Mouse (Mus musculus): ENCODE data around the gene Zmynd12. TPM values are rescaled to one million over a fixed set of nuclear protein-coding genes. Genes with fewer than 3 reads are reported as not detected.

Zmynd12 gene
- 0.14 and 0.29 TPM in 2 replicates for polyA plus RNA-seq (2015; fragmentation: Nextera tagmentation; extraction: Ambion mirVana)

DNA sequence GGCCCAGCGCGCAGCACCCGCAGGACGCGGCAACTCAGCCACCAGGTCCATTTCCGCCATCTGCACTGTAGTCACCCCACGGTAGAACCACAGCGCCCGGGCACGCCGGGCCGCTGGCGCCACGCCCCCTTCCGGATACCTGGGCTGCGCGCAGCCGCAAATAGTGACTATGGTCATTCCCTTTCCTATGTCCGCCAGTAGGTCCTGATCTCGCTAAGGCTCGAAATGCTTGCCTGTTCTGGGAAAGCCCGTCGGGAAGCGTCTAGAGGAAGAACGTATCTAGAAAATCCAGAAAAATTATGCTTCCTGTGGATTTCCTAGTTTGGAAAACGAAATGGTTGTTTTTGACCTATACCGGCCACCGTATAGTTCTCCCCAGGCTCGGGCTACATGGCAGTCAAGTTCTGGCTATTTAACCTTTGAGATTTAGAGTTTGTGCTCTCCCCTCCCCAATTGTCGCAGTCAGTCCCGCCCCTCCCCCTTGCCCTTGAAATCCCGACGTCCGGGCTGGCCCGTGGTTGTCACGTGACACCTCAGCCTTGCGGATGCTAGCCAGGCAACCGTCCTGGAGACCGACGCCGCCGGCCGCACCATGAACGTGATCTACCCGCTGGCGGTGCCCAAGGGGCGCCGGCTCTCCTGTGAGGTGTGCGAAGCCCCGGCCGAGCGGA is at the start of gene Zmynd12, which contains the start of gene Ppcs:
Gene Zmynd12 (plus strand): TSS at position 521 of the 671 bp plus-strand sequence.
Gene Ppcs (minus strand): TSS at position 127 of the 671 bp plus-strand sequence.
- H3K9me3 ChIP-seq (ENCODE audit: control insufficient read depth, low read length): no peaks in the 10 kb centered on the region
- ATAC-seq: peak; percentile 91
- WGBS: under 1% methylated on average over 52 of the region's 52 CpGs

GRCm38 (mm10) chr4:119381471-119382190 is 41.0 kb upstream of the Zmynd12 start:
- Histone ChIP-seq H3K4me1 (replicated peaks; ENCODE audit: control insufficient read depth, insufficient read depth, low read length) (0 out of 2 replicates have a peak, but pooled peaks cover 2% of the 10 kb centered on the region), H3K27ac (ENCODE audit: low read length) (no peak overlapping the region), H3K4me2 (ENCODE audit: low read length) (no peak overlapping the region), H3K9ac (replicated peaks; ENCODE audit: low read depth, low read length) (no peak overlapping the region), H3K27me3 (replicated peaks; ENCODE audit: control insufficient read depth, insufficient read depth, low read length) (no peaks in the 10 kb centered on the region), H3K36me3 (ENCODE audit: control insufficient read depth, insufficient read depth) (no peaks in the 10 kb centered on the region), H3K4me3 (replicated peaks; ENCODE audit: low read length) (no peak overlapping the region), H3K9me3 (ENCODE audit: control insufficient read depth, low read length) (no peaks in the 10 kb centered on the region)
- WGBS: 71% methylated on average over 7 of the region's 7 CpGs
- ATAC-seq: no peak

More for the DNA sequence above, at the start of gene Zmynd12, which contains the start of gene Ppcs:
- H3K36me3 ChIP-seq (ENCODE audit: control insufficient read depth, insufficient read depth): no peaks in the 10 kb centered on the region
- H3K4me2 ChIP-seq (ENCODE audit: low read length): peak within 1 kb of the TSS; percentile 84
- peak within 1 kb of the TSS; percentile 75 for H3K9ac ChIP-seq (replicated peaks; ENCODE audit: low read depth, low read length)
- peaks cover 11% of the 10 kb centered on the region for H3K4me1 ChIP-seq (replicated peaks; ENCODE audit: control insufficient read depth, insufficient read depth, low read length)
- H3K27ac ChIP-seq (ENCODE audit: low read length): peak within 1 kb of the TSS; percentile 86
- H3K4me3 ChIP-seq (replicated peaks; ENCODE audit: low read length): peak within 1 kb of the TSS; percentile 77
- H3K27me3 ChIP-seq (replicated peaks; ENCODE audit: control insufficient read depth, insufficient read depth, low read length): no peaks in the 10 kb centered on the region

DNA sequence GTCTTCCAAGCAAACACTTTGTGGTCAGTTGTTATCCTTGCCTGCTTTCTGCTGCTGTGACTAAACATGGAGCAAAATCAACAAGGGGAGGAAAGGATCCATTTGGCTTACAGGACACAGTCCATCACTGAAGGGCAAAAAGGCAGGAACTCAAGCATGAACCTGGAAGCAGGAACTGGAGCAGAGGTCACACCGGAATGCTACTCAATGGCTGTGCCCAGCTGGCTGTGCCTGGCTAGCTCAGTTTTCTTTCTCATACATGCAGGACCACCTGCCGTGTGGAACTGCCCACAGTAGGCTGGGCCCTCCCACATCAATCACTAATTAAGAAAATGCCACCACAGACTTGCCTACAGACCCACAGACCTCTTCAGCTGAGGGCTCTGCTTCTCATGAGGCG is 33.4 kb upstream of the Zmynd12 start:
- no peak overlapping the region for H3K4me3 ChIP-seq (replicated peaks; ENCODE audit: low read length)
- no peak for ATAC-seq
- H3K9ac ChIP-seq (replicated peaks; ENCODE audit: low read depth, low read length): no peak overlapping the region
- H3K4me2 ChIP-seq (ENCODE audit: low read length): no peak overlapping the region
- 0 out of 2 replicates have a peak, but pooled peaks cover 2% of the 10 kb centered on the region for H3K9me3 ChIP-seq (ENCODE audit: control insufficient read depth, low read length)
- H3K27ac ChIP-seq (ENCODE audit: low read length): no peak overlapping the region
- H3K4me1 ChIP-seq (replicated peaks; ENCODE audit: control insufficient read depth, insufficient read depth, low read length): no peaks in the 10 kb centered on the region
- WGBS: 34% methylated on average over 3 of the region's 3 CpGs
- no peaks in the 10 kb centered on the region for H3K27me3 ChIP-seq (replicated peaks; ENCODE audit: control insufficient read depth, insufficient read depth, low read length)
- H3K36me3 ChIP-seq (ENCODE audit: control insufficient read depth, insufficient read depth): no peaks in the 10 kb centered on the region

GRCm38 (mm10) chr4:119390369-119390768 is 32.2 kb upstream of the Zmynd12 start:
- 92% methylated on average over 1 of the region's 1 CpGs for WGBS
- Histone ChIP-seq H3K27ac (ENCODE audit: low read length) (no peak overlapping the region), H3K9me3 (ENCODE audit: control insufficient read depth, low read length) (0 out of 2 replicates have a peak, but pooled peaks cover 2% of the 10 kb centered on the region), H3K36me3 (ENCODE audit: control insufficient read depth, insufficient read depth) (no peaks in the 10 kb centered on the region), H3K4me2 (ENCODE audit: low read length) (no peak overlapping the region), H3K4me1 (replicated peaks; ENCODE audit: control insufficient read depth, insufficient read depth, low read length) (no peaks in the 10 kb centered on the region), H3K9ac (replicated peaks; ENCODE audit: low read depth, low read length) (no peak overlapping the region), H3K27me3 (replicated peaks; ENCODE audit: control insufficient read depth, insufficient read depth, low read length) (no peaks in the 10 kb centered on the region), H3K4me3 (replicated peaks; ENCODE audit: low read length) (no peak overlapping the region)
- no peak for ATAC-seq

GRCm38 (mm10) chr4:119398751-119399150 is 23.9 kb upstream of the Zmynd12 start:
- no peak overlapping the region for H3K27ac ChIP-seq (ENCODE audit: low read length)
- no peak for ATAC-seq
- H3K4me2 ChIP-seq (ENCODE audit: low read length): no peak overlapping the region
- H3K4me1 ChIP-seq (replicated peaks; ENCODE audit: control insufficient read depth, insufficient read depth, low read length): no peaks in the 10 kb centered on the region
- 70% methylated on average over 7 of the region's 7 CpGs for WGBS
- H3K9me3 ChIP-seq (ENCODE audit: control insufficient read depth, low read length): peaks cover 13% of the 10 kb centered on the region
- H3K4me3 ChIP-seq (replicated peaks; ENCODE audit: low read length): no peak overlapping the region
- no peak overlapping the region for H3K9ac ChIP-seq (replicated peaks; ENCODE audit: low read depth, low read length)
- H3K36me3 ChIP-seq (ENCODE audit: control insufficient read depth, insufficient read depth): peaks cover 10% of the 10 kb centered on the region
- no peaks in the 10 kb centered on the region for H3K27me3 ChIP-seq (replicated peaks; ENCODE audit: control insufficient read depth, insufficient read depth, low read length)

DNA sequence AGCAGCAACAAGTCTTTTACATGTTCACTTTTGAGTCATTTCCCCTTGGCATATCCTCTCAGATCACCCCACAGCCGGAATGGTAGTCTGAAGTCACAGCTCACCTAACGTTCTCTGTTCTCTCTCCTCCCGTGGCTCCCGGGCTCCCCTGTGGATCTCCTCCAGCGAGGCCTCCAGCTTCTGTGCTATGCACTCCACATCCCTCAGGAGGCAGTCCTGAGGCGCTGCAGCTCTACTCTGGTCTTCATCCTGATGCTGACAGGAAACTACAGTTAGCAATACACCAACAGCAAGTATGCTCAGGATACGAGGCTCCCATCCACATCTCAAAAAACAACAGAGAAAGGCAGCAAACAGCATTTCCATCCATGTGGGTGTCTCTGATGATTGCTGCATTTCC is 21.7 kb upstream of the Zmynd12 start:
- Histone ChIP-seq H3K9me3 (ENCODE audit: control insufficient read depth, low read length) (peaks cover 17% of the 10 kb centered on the region), H3K27ac (ENCODE audit: low read length) (no peak overlapping the region), H3K4me1 (replicated peaks; ENCODE audit: control insufficient read depth, insufficient read depth, low read length) (no peaks in the 10 kb centered on the region), H3K4me2 (ENCODE audit: low read length) (no peak overlapping the region), H3K9ac (replicated peaks; ENCODE audit: low read depth, low read length) (no peak overlapping the region), H3K27me3 (replicated peaks; ENCODE audit: control insufficient read depth, insufficient read depth, low read length) (no peaks in the 10 kb centered on the region), H3K4me3 (replicated peaks; ENCODE audit: low read length) (no peak overlapping the region), H3K36me3 (ENCODE audit: control insufficient read depth, insufficient read depth) (peaks cover 11% of the 10 kb centered on the region)
- 64% methylated on average over 7 of the region's 7 CpGs for WGBS
- no peak for ATAC-seq

DNA sequence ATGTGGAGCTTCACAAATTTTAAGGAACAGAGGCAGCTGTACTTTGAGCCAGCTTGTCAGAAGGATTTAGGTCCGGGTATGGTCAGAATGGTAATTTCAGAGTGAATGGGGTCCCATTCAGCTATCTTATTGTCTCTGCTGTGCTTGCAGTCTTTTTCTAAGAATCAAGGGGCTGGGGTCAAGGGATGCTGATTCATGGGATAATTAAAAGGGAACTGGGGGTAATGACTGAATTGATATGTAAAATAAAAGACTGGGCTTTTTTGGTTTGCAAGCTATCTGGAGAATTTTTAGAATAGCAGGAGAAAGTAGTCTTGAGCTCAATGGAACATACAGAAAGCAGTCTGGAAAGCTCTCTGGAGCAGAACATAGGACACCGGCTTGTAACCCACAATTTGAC is 19.2 kb upstream of the Zmynd12 start:
- H3K9me3 ChIP-seq (ENCODE audit: control insufficient read depth, low read length): peaks cover 17% of the 10 kb centered on the region
- no peaks in the 10 kb centered on the region for H3K4me1 ChIP-seq (replicated peaks; ENCODE audit: control insufficient read depth, insufficient read depth, low read length)
- no peaks in the 10 kb centered on the region for H3K27me3 ChIP-seq (replicated peaks; ENCODE audit: control insufficient read depth, insufficient read depth, low read length)
- no peak overlapping the region for H3K9ac ChIP-seq (replicated peaks; ENCODE audit: low read depth, low read length)
- no peak overlapping the region for H3K4me2 ChIP-seq (ENCODE audit: low read length)
- ATAC-seq: no peak
- H3K27ac ChIP-seq (ENCODE audit: low read length): no peak overlapping the region
- no peak overlapping the region for H3K4me3 ChIP-seq (replicated peaks; ENCODE audit: low read length)
- 43% methylated on average over 2 of the region's 2 CpGs for WGBS
- H3K36me3 ChIP-seq (ENCODE audit: control insufficient read depth, insufficient read depth): peaks cover 11% of the 10 kb centered on the region

DNA sequence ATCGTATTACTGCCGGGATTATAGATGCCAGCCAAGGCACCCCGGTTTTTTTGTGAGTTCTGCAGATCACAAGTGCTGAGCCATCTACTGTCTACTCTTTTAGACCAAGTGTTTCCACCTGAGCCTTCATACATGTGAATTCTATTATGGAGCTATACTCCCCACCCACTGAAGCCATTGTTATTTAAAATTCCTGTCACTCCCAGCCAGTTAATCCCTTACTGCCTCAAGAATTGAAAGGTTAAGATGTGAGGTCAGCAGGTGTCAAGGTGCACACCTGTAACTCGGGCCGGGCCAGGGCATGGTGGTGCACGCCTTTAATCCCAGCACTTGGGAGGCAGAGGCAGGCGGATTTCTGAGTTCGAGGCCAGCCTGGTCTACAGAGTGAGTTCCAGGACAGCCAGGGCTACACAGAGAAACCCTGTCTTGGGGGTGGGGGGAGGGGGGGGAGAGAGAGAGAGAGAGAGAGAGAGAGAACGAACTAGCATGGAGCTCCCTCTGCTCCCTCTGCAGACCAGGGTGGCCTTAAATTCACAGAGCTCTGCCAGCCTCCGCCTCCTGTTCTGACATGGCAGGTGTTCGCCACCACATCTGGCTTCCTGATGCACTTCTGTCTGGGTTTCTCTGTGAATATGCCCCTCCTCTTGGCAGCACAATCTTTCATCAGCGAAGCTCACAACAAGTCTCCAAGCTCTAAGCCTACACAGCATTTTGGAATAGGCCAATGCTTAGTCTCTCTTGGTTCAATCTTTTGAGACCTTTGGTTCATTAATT is 10.6 kb upstream of the Zmynd12 start:
- Histone ChIP-seq H3K4me1 (replicated peaks; ENCODE audit: control insufficient read depth, insufficient read depth, low read length) (peaks cover 15% of the 10 kb centered on the region), H3K9ac (replicated peaks; ENCODE audit: low read depth, low read length) (no peak overlapping the region), H3K4me3 (replicated peaks; ENCODE audit: low read length) (no peak overlapping the region), H3K36me3 (ENCODE audit: control insufficient read depth, insufficient read depth) (no peaks in the 10 kb centered on the region), H3K4me2 (ENCODE audit: low read length) (no peak overlapping the region), H3K9me3 (ENCODE audit: control insufficient read depth, low read length) (no peaks in the 10 kb centered on the region), H3K27ac (ENCODE audit: low read length) (no peak overlapping the region), H3K27me3 (replicated peaks; ENCODE audit: control insufficient read depth, insufficient read depth, low read length) (no peaks in the 10 kb centered on the region)
- ATAC-seq: no peak
- 82% methylated on average over 12 of the region's 12 CpGs for WGBS

GRCm38 (mm10) chr4:119412791-119413190 is 9.8 kb upstream of the Zmynd12 start:
- H3K27ac ChIP-seq (ENCODE audit: low read length): no peak overlapping the region
- no peak overlapping the region for H3K9ac ChIP-seq (replicated peaks; ENCODE audit: low read depth, low read length)
- H3K4me2 ChIP-seq (ENCODE audit: low read length): no peak overlapping the region
- no peaks in the 10 kb centered on the region for H3K36me3 ChIP-seq (ENCODE audit: control insufficient read depth, insufficient read depth)
- WGBS: 36% methylated on average over 6 of the region's 6 CpGs
- H3K4me1 ChIP-seq (replicated peaks; ENCODE audit: control insufficient read depth, insufficient read depth, low read length): peaks cover 15% of the 10 kb centered on the region
- ATAC-seq: 0 out of 2 replicates have a peak, but pooled peaks have one; percentile 26
- no peaks in the 10 kb centered on the region for H3K9me3 ChIP-seq (ENCODE audit: control insufficient read depth, low read length)
- no peak overlapping the region for H3K4me3 ChIP-seq (replicated peaks; ENCODE audit: low read length)
- no peaks in the 10 kb centered on the region for H3K27me3 ChIP-seq (replicated peaks; ENCODE audit: control insufficient read depth, insufficient read depth, low read length)

All from forebrain, embryonic 16.5 days (tissue).